Mouse (Mus musculus) naive thymus-derived CD4-positive, alpha-beta T cell, adult 2 months (primary cell): ENCODE measurements around the gene Tsg101.
"Not testable (repeated sequence)": the region's sequence is repeated elsewhere in the genome, so short reads cannot be mapped to it uniquely, and the experiment has no call there.

Experiments
- DNase-seq: peaks from one replicate; pipeline ENCODE4 v3.0.0-alpha.2; 2011; ENCODE audit warnings: low read depth

Gene Tsg101

GRCm38 (mm10) chr7:46919551-46920176 is at the start of gene Tsg101:
Tsg101 (minus strand) TSS chr7:46919969.
- peak; percentile 91 for DNase-seq

GRCm38 (mm10) chr7:46964070-46964469 is 44.3 kb upstream of the Tsg101 start:
- no peak for DNase-seq

DNA sequence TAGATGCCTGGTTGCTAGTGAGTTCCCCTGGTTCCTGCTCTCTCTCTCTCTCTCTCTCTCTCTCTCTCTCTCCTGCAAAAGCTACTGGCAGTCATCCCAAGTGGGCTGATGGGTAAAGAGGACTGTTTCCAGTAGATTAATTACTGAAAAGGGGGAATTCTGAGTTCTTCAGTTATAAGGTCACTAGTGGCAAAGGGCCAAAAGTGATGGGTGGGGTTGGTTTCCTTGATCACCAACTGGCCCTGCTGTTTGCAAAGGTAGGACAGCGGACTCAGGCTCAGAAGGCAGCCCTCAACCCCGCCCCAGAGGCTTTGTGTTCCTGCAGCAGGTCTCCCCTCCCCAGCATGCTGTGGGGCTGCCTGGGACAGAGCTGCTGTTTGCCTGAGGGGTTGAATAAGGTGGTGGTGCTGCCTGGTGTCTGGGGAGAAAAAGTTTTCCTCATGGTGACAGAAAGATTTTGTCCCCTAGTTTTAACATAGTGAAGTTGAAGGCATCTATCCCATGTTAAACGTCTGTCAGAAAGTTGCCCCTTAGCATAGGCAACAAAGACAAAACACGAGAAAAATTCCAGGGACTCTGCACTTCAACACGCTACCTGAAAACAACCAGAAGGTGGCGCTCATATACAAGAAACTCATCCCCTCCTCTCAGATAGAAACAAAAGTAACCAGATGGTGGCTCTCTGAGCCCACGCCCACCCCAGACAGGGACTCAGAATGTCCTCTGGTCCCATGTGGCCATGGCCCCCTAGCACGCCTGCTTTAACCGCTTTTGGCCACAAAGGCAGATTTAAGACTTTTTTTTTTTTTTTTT is 43.2 kb upstream of the Tsg101 start:
- peak; percentile 86 for DNase-seq

DNA sequence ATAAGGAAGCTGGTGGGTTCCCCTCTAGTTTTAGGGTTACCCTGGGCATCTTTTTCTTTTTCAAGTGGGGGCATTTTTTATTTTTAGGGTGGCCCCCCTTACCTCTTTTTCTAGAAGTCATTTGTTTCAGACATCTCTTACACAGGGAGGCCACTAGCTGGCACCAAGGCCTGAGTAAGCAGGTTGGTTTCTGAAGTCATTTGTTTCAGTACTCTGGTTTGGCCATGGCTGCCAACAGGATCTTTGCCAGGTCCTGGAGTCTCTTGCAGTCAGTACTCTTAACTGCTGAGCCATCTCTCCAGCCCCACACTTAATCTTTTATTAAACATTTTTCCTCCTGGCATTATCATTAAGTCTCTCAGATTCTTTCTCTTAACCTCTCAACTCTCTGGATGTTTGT is 42.4 kb upstream of the Tsg101 start:
- no peak for DNase-seq

DNA sequence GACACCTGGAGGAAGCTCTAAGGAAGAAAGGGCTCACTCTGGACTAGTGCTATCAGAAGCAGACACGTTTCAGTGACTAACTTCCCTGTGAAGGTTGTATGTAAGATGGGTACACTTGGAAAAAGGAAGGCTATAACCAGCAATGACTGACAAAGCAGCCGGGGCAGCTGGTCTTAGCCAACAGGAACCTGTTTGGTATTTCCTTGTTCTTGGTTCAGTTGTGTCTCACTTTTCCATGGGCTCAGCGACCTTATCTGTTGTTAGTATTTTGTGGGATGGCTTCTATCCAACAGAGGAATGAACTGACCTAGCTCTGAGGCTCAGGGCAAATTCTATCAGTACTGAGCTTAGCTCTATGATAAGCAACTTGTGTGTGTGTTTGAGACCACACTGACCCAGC is 41.2 kb upstream of the Tsg101 start:
- no peak for DNase-seq

GRCm38 (mm10) chr7:46958853-46959252 is 39.1 kb upstream of the Tsg101 start:
- DNase-seq = peak; percentile 23

- DNase-seq = peak; percentile 91
These were observed 38.3 kb upstream of the Tsg101 start, which contains the start of gene Uevld for GRCm38 (mm10) chr7:46957831-46958691. Uevld (minus strand) TSS chr7:46958527.

- peak; percentile 51 for DNase-seq
These were observed 16.1 kb upstream of the Tsg101 start for GRCm38 (mm10) chr7:46935847-46936246.

GRCm38 (mm10) chr7:46934788-46935187 is 15.0 kb upstream of the Tsg101 start:
- DNase-seq = no peak

GRCm38 (mm10) chr7:46931370-46931769 is 11.6 kb upstream of the Tsg101 start:
- DNase-seq = no peak

- no peak for DNase-seq
These were observed 8.5 kb upstream of the Tsg101 start for GRCm38 (mm10) chr7:46928291-46928690.

DNA sequence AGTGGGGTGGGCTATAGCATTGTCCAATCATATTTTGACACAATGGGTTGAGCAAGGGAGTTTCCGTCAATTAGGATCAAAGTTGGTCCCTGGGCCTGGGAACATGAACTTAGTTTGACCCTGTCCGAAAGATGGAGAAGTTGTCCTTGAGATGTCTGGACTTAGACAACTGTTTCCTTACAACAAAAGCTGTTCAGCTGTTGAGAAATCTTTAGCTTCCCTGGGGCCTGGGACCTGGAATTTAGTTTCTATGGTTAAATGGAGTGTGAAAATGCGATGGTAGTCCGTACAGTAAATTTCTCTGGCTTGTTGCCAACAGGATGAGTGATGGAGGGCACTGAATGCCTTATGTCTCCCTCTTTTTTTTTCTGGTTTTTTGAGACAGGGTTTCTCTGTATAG is 2.3 kb upstream of the Tsg101 start:
- no peak for DNase-seq

GRCm38 (mm10) chr7:46918678-46919371 is 944 bp downstream of the Tsg101 start:
- peak; percentile 38 for DNase-seq

DNA sequence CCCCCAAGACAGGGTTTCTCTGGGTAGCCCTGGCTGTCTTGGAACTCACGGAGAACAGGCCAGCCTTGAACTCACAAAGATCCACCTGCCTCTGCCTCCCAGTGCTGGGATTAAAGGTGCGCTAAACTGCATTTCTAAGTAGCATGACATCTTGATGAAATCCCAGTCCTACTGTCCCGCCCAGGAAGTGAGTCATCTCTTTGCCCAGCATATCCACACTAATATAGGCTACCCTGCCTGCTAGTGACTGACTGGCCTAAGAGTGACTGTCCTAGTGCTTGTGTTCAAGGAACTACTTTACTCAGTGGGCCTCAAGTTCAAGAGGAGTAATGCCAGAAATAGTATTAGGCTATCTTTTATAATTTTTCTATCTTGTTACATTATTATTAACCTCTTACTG is 3.4 kb downstream of the Tsg101 start:
- no peak for DNase-seq

GRCm38 (mm10) chr7:46911250-46911649 is 8.5 kb downstream of the Tsg101 start:
- DNase-seq = no peak

DNA sequence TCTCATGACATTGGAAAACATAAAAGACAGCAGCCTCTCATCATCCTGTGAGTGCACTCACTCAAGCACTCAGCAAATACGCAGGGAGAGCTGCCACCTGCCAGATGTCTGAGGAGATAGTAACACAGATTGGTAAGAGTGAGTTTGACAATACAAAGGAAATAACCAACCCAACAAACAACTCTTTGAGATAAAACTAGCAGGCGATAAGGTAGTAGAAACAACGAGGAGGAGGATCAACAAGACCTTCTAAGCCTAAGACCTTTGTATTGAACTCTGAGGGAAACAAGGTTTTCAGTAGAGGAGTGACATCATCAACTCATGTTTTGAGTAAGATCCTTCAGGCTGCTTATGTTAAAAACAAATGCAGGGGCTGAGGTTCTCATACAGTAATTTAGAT is 20.4 kb downstream of the Tsg101 start:
- DNase-seq = no peak

GRCm38 (mm10) chr7:46895511-46895910 is 24.3 kb downstream of the Tsg101 start:
- no peak for DNase-seq

GRCm38 (mm10) chr7:46883304-46883703 is 36.5 kb downstream of the Tsg101 start:
- no peak for DNase-seq

DNA sequence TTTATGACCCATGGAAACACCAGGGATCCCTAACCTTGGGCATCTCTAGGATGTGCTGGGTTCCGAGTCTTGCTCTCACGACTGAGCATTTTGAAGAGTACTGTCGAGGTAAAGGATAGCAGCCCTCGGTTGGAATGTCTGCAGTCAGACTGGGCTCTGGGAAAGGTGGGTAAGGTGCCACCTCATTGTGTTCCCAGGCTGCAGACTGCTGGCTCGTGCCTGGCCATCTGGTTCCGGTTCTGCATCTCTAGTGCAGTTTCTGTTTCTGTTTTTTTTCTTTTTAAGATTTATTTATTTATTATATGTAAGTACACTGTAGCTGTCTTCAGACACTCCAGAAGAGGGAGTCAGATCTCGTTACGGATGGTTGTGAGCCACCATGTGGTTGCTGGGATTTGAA is 37.8 kb downstream of the Tsg101 start:
- not testable (repeated sequence) for DNase-seq

DNA sequence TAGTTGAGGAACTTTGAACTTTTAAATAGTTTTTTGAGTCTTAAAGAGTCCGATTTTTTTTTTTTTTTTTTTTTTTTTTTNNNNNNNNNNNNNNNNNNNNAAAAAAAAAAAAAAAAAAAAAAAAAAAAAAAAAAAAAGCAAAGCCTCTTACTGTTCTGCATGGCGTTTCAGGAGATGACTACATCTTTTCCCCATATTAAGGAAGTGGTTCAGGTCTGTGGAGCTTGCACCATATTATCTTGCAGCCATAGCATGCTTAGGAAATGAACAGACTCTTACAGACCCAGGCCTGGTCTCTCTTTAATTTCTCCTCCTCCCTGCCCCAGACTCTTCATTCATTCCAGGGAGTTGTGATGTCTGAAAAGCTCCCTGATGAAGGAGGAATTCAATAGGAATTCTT is 38.8 kb downstream of the Tsg101 start:
- no peak for DNase-seq

GRCm38 (mm10) chr7:46879851-46880250 is 39.9 kb downstream of the Tsg101 start:
- no peak for DNase-seq

DNA sequence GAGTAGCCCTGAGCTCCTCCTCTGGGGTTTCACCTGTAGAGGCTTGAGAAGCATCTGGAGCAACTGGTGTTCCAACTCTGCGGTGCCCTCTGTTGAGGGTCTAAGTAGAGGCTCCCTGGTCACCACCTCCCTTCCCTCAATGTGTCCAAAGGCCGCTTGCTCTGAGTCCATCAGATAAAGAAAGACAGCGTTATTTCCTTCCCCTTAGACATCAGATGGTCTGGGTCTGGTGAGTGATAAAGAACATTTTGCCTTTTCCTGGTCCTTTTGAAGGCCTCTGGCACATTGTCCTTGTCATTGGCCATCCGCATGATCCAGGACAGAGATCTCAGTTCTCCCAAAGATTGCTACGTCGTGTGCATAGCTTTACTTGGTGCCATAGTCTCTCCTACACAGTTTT is 42.5 kb downstream of the Tsg101 start:
- DNase-seq = no peak
